Mouse (Mus musculus) spleen, postnatal 4 days (tissue): ENCODE measurements around the gene Gda.

Experiments used
- DNase-seq, 2 experiments: peaks; one replicate each; pipeline ENCODE4 v3.0.0; 2022; ENCODE audit warnings: low spot score in 2 of 2

Gda gene

DNA sequence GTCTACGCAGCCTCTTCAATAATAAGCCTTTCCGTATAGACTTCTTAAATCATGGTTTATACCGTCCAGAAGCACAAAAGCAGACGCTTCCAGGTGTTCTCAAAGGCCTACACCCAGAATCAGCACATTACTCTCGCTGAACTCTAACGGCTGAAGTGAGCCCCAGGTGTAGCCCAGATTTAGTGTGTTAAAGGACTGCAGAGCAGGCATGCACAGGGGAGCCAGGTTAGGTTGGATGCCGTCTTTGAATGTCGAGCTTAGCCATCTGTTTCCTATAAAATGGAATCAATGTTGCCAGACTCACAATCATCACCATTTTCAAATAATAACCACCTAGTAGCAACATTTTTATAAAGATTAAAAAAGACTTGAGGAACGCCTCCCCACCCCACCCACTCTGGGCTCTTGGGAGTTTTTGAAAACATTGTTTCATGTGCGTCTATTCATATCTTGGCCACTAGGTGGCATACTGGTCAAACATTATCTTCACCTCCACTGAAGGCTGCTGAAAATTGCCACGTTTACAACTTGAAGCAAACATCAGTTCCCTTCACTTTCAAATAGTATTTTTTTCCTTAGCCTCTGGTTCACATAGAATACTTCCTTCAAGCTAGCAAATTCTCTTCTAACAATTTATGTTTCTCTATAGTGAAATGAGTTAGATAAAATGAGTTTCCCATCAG lies 100.0 kb downstream of the Gda start:
- DNase-seq = peak; percentile 34 to 57

DNA sequence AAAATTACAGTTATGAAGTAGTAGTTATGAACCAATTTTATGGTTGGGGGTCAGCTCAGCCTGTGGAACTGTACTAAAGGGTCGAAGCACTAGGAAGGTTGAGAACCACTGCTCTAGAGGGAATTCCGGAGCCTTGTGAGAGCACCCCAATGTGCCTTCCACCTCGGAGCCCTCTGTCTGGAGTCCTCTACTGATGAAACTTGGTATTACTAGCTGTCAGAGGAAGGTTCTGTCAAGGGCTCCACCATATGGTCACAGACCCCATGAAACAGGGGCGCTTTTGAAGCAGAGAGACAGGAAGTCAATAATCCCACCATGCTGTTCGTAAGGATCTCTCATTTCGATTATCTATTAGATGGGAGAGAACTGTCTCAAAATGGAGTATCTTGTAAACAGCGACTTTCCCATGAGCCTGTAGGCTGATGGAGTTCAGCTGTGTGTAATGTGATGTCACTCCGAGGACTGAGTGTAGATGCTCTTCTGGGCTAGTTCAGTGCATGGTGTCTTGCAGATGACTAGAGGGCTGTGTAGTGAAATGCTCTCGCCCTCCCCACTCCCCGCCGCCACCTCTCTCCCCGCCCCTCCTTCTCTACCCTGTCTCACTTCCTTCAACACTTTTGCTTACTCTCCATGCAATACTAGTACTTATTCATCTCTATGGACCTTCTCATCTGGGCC lies 100.7 kb downstream of the Gda start:
- no peak for DNase-seq

DNA sequence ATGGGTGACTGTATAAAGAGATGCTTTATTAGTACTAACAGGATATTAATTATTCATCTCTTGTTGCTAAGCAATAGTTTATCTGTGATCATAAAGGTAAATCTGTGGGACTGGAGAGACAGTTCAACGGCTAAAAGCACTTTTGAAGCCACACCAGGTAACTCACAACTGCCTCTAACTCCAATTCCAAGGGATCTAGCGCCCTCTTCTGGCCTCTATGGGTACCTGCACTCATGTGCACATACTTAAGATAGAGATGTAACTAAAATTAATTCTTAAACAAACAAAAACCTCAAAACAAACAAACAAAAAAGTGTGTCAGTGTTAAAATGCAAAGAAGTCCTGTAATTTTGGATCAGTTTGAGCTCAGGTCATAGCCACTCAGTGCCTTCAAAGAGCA lies 101.9 kb downstream of the Gda start:
- DNase-seq = no peak

DNA sequence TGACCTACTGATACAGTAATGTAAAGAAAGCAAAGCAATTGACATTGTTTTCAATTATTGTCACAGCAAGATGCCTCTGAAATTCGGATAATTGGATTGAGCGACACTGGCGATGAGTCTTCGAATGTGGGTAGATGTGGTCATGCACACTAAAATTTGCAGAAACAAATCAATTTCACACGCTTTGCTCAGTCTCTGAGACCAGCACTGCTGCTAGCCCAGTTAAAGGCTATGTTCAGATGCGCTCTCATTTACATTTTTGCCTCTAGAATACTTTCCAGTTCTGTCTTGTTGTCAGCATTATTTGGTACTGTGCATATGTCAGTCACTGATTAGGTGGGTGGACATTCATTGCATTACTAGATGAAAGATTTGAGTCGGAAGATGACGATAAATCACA lies 102.5 kb downstream of the Gda start:
- peak in 1 of 2 experiments; percentile 22 for DNase-seq

DNA sequence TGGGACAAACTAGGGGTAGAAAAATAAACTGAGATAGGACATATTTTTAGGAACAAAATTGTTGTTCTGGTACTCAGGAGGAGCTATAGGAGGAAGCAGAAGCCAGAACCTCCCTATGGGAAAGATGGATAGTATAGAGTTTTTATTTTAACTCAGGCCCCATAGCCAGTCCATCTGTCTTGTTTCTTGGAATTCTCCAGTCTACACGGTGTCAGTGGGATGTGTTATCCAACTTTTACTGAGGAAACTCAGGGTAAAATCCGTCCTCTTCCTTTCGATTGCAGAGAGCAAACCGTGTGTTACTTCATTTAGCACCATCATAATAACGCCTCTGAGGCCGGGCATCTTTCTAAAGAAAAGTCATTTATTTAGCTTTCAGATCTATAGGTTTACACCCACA lies 104.1 kb downstream of the Gda start:
- DNase-seq = no peak

DNA sequence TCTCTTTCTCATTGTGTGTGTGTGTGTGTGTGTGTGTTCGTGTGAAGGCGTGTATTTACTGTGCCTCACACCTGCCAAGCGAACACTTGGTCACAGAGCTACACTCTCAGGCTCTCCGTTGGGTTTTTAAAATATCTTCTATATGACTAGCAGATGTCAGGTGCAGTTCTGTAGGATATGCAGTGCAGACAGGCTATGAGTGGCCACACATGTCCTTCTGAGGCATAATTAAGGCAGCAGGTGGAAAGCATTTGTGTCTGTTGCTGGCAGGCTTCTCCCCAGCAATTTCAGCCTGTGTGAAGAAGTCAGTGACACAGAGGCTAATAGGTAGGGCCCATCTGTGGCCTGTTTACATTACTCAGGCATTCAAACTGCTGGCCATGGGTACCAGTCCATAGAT lies 104.7 kb downstream of the Gda start:
- no peak for DNase-seq

DNA sequence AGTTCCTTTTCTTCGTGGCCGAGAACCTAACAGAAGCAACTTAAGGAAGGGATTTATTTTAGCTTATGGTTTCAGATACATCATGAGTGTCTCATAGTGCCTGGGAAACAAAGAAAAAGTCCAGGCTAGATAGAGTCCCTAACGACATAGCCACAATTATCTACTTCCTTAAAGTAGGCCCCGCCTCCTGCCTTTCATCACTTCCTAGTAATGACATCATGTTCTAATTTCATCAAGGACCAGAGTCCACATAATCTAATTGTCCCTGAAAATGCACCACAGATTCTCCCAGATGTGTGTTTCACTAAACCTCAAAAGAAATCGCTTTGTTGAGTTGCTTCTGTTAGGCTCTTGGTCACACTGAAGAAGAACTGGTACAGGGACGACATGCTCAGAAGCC lies 115.5 kb downstream of the Gda start:
- no peak for DNase-seq

DNA sequence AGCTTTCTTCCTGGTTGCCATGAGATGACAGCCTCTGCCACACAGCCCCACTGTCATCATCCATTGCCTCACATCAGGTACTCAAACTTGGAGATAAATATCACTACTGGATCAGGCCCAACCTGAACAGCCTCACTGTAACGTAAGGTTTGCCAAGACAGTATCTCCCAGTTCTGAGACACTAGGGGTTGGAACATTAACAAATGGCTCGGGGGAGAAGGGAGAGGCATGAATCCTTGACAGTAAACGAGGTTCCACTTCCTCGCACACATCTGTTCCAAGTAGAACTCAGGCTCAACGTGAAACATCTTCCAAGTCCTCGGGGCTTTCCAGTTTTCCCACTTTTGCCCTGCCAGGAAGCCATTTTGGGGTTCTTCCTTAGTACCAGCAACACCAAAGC lies 123.6 kb downstream of the Gda start:
- no peak for DNase-seq

DNA sequence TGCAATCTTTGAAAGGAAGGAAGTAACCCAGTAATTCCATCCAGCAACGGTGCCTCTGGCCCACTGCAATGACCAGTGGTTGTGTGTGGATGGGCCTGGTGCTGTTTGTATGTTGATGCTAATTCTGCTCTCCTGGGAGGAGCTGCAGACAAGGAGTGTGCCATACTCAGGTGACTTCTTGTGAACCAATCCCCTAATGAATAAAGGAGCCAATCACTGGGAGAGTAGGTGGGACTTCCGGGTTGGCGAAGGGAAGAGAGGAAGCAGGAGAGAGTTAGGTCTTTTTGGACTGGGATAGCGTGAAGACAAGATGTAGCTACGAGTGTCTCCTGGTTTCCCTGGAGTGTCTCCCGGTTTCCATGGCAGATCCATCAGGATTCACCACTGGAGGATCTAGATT lies 126.6 kb downstream of the Gda start:
- no peak for DNase-seq
